Mouse (Mus musculus) midbrain, embryonic 13.5 days (tissue): ENCODE measurements around the gene Acsbg2. TPM values are rescaled to one million over a fixed set of nuclear protein-coding genes. Genes with fewer than 3 reads are reported as not detected.

Source experiments
- ATAC-seq: fragments of 200-750 bp; cut with Nextera tagmentation; 2 replicates; pipeline ENCODE4 v1.8.0; 2017; ENCODE audit warnings: mild to moderate bottlenecking, moderate TSS enrichment, moderate library complexity
- H3K27ac ChIP-seq: fragments of 300-500 bp; sonication (generic); 2 replicates; pipeline ENCODE4 v1.5.1; 2015; ENCODE audit warnings: inconsistent platforms, mild to moderate bottlenecking, moderate library complexity
- H3K27me3 ChIP-seq: fragments of 300-500 bp; sonication (generic); 2 replicates; pipeline ENCODE4 v1.6.1; 2015; ENCODE audit warnings: mild to moderate bottlenecking, inconsistent platforms
- H3K36me3 ChIP-seq: fragments of 300-500 bp; sonication (generic); 2 replicates; pipeline ENCODE4 v1.6.1; 2015; ENCODE audit warnings: mild to moderate bottlenecking, inconsistent platforms
- H3K4me1 ChIP-seq: fragments of 300-500 bp; sonication (generic); replicated peaks from 2 replicates; pipeline ENCODE4 v1.6.1; 2015; ENCODE audit warnings: inconsistent platforms
- H3K4me2 ChIP-seq: fragments of 300-500 bp; sonication (generic); replicated peaks from 2 replicates; pipeline ENCODE4 v1.6.1; 2015; ENCODE audit warnings: moderate library complexity, mild to moderate bottlenecking, inconsistent platforms
- H3K4me3 ChIP-seq: fragments of 300-500 bp; sonication (generic); replicated peaks from 2 replicates; pipeline ENCODE4 v1.5.1; 2015; ENCODE audit warnings: mild to moderate bottlenecking, inconsistent platforms
- H3K9ac ChIP-seq: fragments of 300-500 bp; sonication (generic); replicated peaks from 2 replicates; pipeline ENCODE4 v1.6.1; 2015; ENCODE audit warnings: mild to moderate bottlenecking, inconsistent platforms
- H3K9me3 ChIP-seq: fragments of 300-500 bp; sonication (generic); 2 replicates; pipeline ENCODE4 v1.6.1; 2016; ENCODE audit warnings: mild to moderate bottlenecking, inconsistent platforms
- WGBS: fragments of 180-500 bp; shearing (Covaris S2); methylation state at CpG from one replicate; pipeline ENCODE4 v1.1.7; 2015; 5-methylcytosine and 5-hydroxymethylcytosine counted together
- polyA plus RNA-seq: library from polyadenylated mRNA; unstranded; fragments of >200 nt; fragmentation: Nextera tagmentation; extraction: Ambion mirVana; gene quantifications from 2 replicates; pipeline ENCODE4 v1.2.1, GENCODE M21; 2015

Gene Acsbg2
- polyA plus RNA-seq, 1 experiment from 2014 or later, result not detected

- no peak overlapping the region for H3K27ac ChIP-seq
- H3K4me1 ChIP-seq, result no peaks in the 10 kb centered on the region
- no peak overlapping the region for H3K4me3 ChIP-seq
- 0 out of 2 replicates have a peak, but pooled peaks cover 4% of the 10 kb centered on the region for H3K9me3 ChIP-seq
- H3K4me2 ChIP-seq, result no peak overlapping the region
- 75% methylated on average over 15 of the region's 15 CpGs for WGBS
- H3K27me3 ChIP-seq, result no peaks in the 10 kb centered on the region
- H3K9ac ChIP-seq, result no peak overlapping the region
- no peak for ATAC-seq
- H3K36me3 ChIP-seq, result no peaks in the 10 kb centered on the region
These were observed 3.8 kb downstream of the Acsbg2 start for GRCm38 (mm10) chr17:56870287-56870953.

- Histone ChIP-seq H3K4me2 (no peak overlapping the region), H3K4me3 (no peak overlapping the region), H3K4me1 (no peaks in the 10 kb centered on the region), H3K9ac (no peak overlapping the region), H3K27ac (no peak overlapping the region), H3K9me3 (0 out of 2 replicates have a peak, but pooled peaks cover 4% of the 10 kb centered on the region), H3K36me3 (no peaks in the 10 kb centered on the region), H3K27me3 (no peaks in the 10 kb centered on the region)
- 41% methylated on average over 9 of the region's 9 CpGs for WGBS
- ATAC-seq, result no peak
These were observed 4.7 kb downstream of the Acsbg2 start for GRCm38 (mm10) chr17:56869481-56869977.

GRCm38 (mm10) chr17:56866071-56866470, 8.2 kb downstream of the Acsbg2 start:
- H3K36me3 ChIP-seq, result no peaks in the 10 kb centered on the region
- H3K4me3 ChIP-seq, result no peak overlapping the region
- H3K4me1 ChIP-seq, result no peaks in the 10 kb centered on the region
- no peak overlapping the region for H3K27ac ChIP-seq
- 76% methylated on average over 7 of the region's 7 CpGs for WGBS
- ATAC-seq, result no peak
- no peak overlapping the region for H3K4me2 ChIP-seq
- H3K27me3 ChIP-seq, result no peaks in the 10 kb centered on the region
- no peak overlapping the region for H3K9ac ChIP-seq
- 0 out of 2 replicates have a peak, but pooled peaks cover 4% of the 10 kb centered on the region for H3K9me3 ChIP-seq

DNA sequence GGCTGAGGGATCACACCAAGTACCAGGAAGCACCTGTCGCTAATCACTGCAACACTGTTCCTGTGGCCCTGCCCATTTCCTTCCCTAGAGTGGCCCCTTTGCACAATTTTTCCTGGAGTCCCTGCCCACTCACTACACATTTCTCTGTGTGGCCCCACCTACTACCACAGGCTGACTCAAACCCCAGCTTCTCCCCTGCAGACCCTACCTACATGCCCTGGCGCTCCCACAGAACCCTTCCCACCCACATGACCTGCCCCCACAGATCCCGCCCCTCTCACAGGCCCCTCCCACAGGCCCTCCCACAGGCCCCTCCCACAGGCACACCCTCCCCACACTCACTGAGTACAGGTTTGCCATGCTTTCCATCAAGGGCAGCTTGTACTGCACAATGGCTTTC, 13.1 kb downstream of the Acsbg2 start:
- H3K27me3 ChIP-seq, result no peaks in the 10 kb centered on the region
- H3K4me2 ChIP-seq, result no peak overlapping the region
- H3K9me3 ChIP-seq, result no peaks in the 10 kb centered on the region
- no peaks in the 10 kb centered on the region for H3K4me1 ChIP-seq
- ATAC-seq, result 0 out of 2 replicates have a peak, but pooled peaks have one; percentile 25
- no peak overlapping the region for H3K4me3 ChIP-seq
- H3K9ac ChIP-seq, result no peak overlapping the region
- no peak overlapping the region for H3K27ac ChIP-seq
- 67% methylated on average over 3 of the region's 3 CpGs for WGBS
- no peaks in the 10 kb centered on the region for H3K36me3 ChIP-seq

DNA sequence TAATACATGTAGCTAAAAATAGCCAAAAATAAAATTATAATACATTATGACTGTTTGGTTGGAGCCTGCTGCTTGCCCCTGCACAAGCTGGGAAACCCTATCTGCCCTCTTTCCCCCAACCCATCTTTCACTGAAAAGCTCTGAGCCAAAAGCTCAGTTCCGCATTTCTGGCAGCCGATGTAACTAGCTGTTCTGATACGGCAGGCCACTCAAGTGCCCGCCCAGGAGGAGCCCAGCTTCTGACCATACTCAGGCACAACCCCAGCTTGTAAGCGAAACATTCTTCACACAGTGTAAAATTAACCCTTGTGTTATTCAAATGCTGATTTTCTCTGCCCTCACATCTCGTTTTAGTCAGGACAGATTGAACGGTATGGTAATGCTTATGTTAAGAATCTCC, 15.3 kb downstream of the Acsbg2 start:
- H3K9ac ChIP-seq, result 0 out of 2 replicates have a peak overlapping the region, but pooled peaks have one; percentile 16
- no peaks in the 10 kb centered on the region for H3K4me1 ChIP-seq
- no peaks in the 10 kb centered on the region for H3K36me3 ChIP-seq
- no peak overlapping the region for H3K4me2 ChIP-seq
- ATAC-seq, result no peak
- no peaks in the 10 kb centered on the region for H3K9me3 ChIP-seq
- H3K27me3 ChIP-seq, result no peaks in the 10 kb centered on the region
- no peak overlapping the region for H3K27ac ChIP-seq
- no peak overlapping the region for H3K4me3 ChIP-seq
- 51% methylated on average over 7 of the region's 7 CpGs for WGBS

GRCm38 (mm10) chr17:56858216-56858615, 16.0 kb downstream of the Acsbg2 start:
- no peak overlapping the region for H3K4me2 ChIP-seq
- H3K9ac ChIP-seq, result no peak overlapping the region
- no peaks in the 10 kb centered on the region for H3K27me3 ChIP-seq
- no peak overlapping the region for H3K4me3 ChIP-seq
- H3K27ac ChIP-seq, result no peak overlapping the region
- 0 out of 2 replicates have a peak, but pooled peaks have one; percentile 15 for ATAC-seq
- no peaks in the 10 kb centered on the region for H3K36me3 ChIP-seq
- WGBS, result 50% methylated on average over 4 of the region's 4 CpGs
- H3K9me3 ChIP-seq, result no peaks in the 10 kb centered on the region
- H3K4me1 ChIP-seq, result no peaks in the 10 kb centered on the region

DNA sequence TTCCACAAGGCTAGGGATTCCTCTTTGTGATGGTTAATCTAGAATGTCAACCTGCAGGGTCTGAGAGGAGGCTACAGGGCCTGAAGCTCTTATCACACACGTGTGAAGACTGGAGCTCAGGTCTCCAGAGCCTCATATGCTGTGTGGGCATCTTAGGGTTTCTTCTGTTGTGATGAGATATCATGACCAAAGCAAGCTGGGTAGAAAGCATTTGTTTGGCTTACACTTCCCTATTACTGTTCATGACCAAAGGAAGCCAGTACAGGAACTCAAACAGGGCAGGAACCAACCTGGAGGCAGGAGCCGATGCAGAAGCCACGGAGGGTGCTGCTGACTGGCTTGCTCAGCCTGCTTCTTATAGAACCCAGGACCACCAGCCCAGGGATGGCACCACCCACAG, 18.8 kb downstream of the Acsbg2 start:
- Histone ChIP-seq H3K27ac (no peak overlapping the region), H3K9ac (no peak overlapping the region), H3K4me1 (no peaks in the 10 kb centered on the region), H3K4me2 (no peak overlapping the region), H3K9me3 (no peaks in the 10 kb centered on the region), H3K27me3 (no peaks in the 10 kb centered on the region), H3K36me3 (no peaks in the 10 kb centered on the region), H3K4me3 (no peak overlapping the region)
- no peak for ATAC-seq
- WGBS, result 89% methylated on average over 3 of the region's 3 CpGs

DNA sequence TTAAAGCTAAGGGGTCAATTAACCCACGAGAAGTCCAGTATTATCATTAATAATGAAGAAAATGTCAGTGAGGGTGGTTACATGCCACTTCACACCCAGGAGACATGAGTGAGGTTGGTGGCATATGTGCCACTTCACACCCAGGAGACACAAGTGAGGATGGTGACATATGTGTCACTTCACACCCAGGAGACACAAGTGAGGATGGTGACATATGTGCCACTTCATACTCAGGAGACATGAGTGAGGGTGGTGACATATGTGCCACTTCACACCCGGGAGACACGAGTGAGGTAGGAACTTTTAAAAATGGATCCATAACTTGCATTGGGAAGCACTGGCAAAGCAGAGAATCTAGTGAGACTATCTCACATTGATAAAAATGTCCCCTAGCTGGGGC, 23.1 kb downstream of the Acsbg2 start:
- no peaks in the 10 kb centered on the region for H3K4me1 ChIP-seq
- WGBS, result 84% methylated on average over 3 of the region's 3 CpGs
- no peaks in the 10 kb centered on the region for H3K9me3 ChIP-seq
- H3K4me3 ChIP-seq, result no peak overlapping the region
- no peak overlapping the region for H3K4me2 ChIP-seq
- H3K27me3 ChIP-seq, result no peaks in the 10 kb centered on the region
- no peak overlapping the region for H3K27ac ChIP-seq
- H3K9ac ChIP-seq, result no peak overlapping the region
- no peaks in the 10 kb centered on the region for H3K36me3 ChIP-seq
- no peak for ATAC-seq

- H3K27me3 ChIP-seq, result no peaks in the 10 kb centered on the region
- 88% methylated on average over 13 of the region's 13 CpGs for WGBS
- no peak overlapping the region for H3K27ac ChIP-seq
- H3K9me3 ChIP-seq, result no peaks in the 10 kb centered on the region
- H3K36me3 ChIP-seq, result no peaks in the 10 kb centered on the region
- H3K4me3 ChIP-seq, result no peak overlapping the region
- no peak overlapping the region for H3K9ac ChIP-seq
- H3K4me1 ChIP-seq, result no peaks in the 10 kb centered on the region
- ATAC-seq, result no peak
- no peak overlapping the region for H3K4me2 ChIP-seq
These were observed 24.5 kb downstream of the Acsbg2 start for GRCm38 (mm10) chr17:56849710-56850109.

DNA sequence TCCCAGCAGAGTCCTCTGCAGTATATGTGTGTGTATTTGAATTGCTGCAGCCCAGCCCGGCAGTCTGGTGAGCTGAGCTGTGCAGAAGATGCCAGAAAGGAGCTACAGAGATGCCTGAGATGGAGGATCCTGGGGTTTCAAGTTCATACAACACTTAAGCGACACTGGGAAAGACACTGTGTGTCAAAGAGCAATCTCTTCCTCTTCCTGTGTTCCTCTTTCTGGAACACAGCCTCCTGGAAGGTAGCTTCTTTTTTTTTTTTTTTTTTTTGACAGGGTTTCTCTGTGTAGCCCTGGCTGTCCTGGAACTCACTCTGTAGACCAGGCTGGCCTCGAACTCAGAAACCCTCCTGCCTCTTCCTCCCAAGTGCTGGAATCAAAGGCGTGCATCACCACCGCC, 25.5 kb downstream of the Acsbg2 start:
- no peaks in the 10 kb centered on the region for H3K27me3 ChIP-seq
- H3K4me1 ChIP-seq, result no peaks in the 10 kb centered on the region
- H3K9me3 ChIP-seq, result no peaks in the 10 kb centered on the region
- H3K36me3 ChIP-seq, result no peaks in the 10 kb centered on the region
- H3K4me2 ChIP-seq, result no peak overlapping the region
- WGBS, result 88% methylated on average over 5 of the region's 5 CpGs
- H3K27ac ChIP-seq, result no peak overlapping the region
- no peak overlapping the region for H3K9ac ChIP-seq
- no peak overlapping the region for H3K4me3 ChIP-seq
- no peak for ATAC-seq

DNA sequence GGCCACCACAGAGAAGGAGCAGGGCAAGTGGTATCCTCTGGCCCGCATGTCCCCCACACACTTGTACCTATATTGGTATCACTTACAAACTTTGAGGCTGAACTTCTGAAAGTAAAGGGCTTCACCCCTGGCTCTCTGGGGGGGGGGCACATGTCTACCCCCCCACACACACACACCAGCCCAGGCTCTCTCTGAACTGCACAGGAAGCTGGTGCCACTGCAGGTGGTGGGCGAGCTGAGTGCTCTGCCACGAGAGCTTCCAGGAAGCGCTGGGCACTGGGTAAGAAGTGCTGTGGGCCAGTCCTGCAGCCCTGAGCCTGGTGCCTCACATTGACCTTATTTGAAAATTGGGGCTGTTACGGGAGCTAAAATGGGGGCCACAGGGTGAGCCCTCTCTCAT, 30.6 kb downstream of the Acsbg2 start:
- no peak overlapping the region for H3K9ac ChIP-seq
- no peaks in the 10 kb centered on the region for H3K4me1 ChIP-seq
- no peaks in the 10 kb centered on the region for H3K36me3 ChIP-seq
- H3K4me2 ChIP-seq, result no peak overlapping the region
- H3K27ac ChIP-seq, result no peak overlapping the region
- H3K9me3 ChIP-seq, result no peaks in the 10 kb centered on the region
- no peak overlapping the region for H3K4me3 ChIP-seq
- WGBS, result 86% methylated on average over 5 of the region's 5 CpGs
- no peak for ATAC-seq
- no peaks in the 10 kb centered on the region for H3K27me3 ChIP-seq

GRCm38 (mm10) chr17:56842173-56842572, 32.1 kb downstream of the Acsbg2 start:
- WGBS, result 88% methylated on average over 5 of the region's 5 CpGs
- Histone ChIP-seq H3K9me3 (no peaks in the 10 kb centered on the region), H3K4me1 (no peaks in the 10 kb centered on the region), H3K4me2 (no peak overlapping the region), H3K4me3 (no peak overlapping the region), H3K27me3 (0 out of 2 replicates have a peak, but pooled peaks cover 6% of the 10 kb centered on the region), H3K27ac (no peak overlapping the region), H3K9ac (no peak overlapping the region), H3K36me3 (no peaks in the 10 kb centered on the region)
- no peak for ATAC-seq

GRCm38 (mm10) chr17:56840524-56840923, 33.7 kb downstream of the Acsbg2 start:
- Histone ChIP-seq H3K4me1 (no peaks in the 10 kb centered on the region), H3K4me3 (no peak overlapping the region), H3K27me3 (0 out of 2 replicates have a peak, but pooled peaks cover 6% of the 10 kb centered on the region), H3K36me3 (no peaks in the 10 kb centered on the region), H3K4me2 (no peak overlapping the region), H3K9me3 (no peaks in the 10 kb centered on the region), H3K9ac (no peak overlapping the region), H3K27ac (no peak overlapping the region)
- 87% methylated on average over 7 of the region's 7 CpGs for WGBS
- no peak for ATAC-seq
